Mouse (Mus musculus): ENCODE data around the gene Art4. TPM values are rescaled to one million over a fixed set of nuclear protein-coding genes. Genes with fewer than 3 reads are reported as not detected.
"Not testable (repeated sequence)": the region's sequence is repeated elsewhere in the genome, so short reads cannot be mapped to it uniquely, and the experiment has no call there.

Art4 gene
- total RNA-seq (2021): not detected
- long read RNA-seq, experiment 1: 0 reads
- long read RNA-seq, experiment 2: 0 reads

- no peak for DNase-seq (ENCODE audit: low spot score)
Observed at GRCm38 (mm10) chr6:136857186-136857872, at the start of gene Art4. Art4 (minus strand) TSS chr6:136857733.

- peak; percentile 51 for DNase-seq (ENCODE audit: low spot score)
Observed at GRCm38 (mm10) chr6:136906937-136907293, 49.4 kb upstream of the Art4 start.

GRCm38 (mm10) chr6:136906283-136906936, 48.9 kb upstream of the Art4 start:
- DNase-seq (ENCODE audit: low spot score): no peak

GRCm38 (mm10) chr6:136903885-136904470, 46.4 kb upstream of the Art4 start:
- DNase-seq (ENCODE audit: low spot score): no peak

GRCm38 (mm10) chr6:136902527-136902926, 45.0 kb upstream of the Art4 start:
- DNase-seq (ENCODE audit: low spot score): no peak

- no peak for DNase-seq (ENCODE audit: low spot score)
Observed at GRCm38 (mm10) chr6:136901010-136901409, 43.5 kb upstream of the Art4 start.

- no peak for DNase-seq (ENCODE audit: low spot score)
Observed at GRCm38 (mm10) chr6:136900369-136901009, 43.0 kb upstream of the Art4 start.

GRCm38 (mm10) chr6:136898954-136899353, 41.4 kb upstream of the Art4 start:
- DNase-seq (ENCODE audit: low spot score): no peak

GRCm38 (mm10) chr6:136898222-136898621, 40.7 kb upstream of the Art4 start:
- DNase-seq (ENCODE audit: low spot score): no peak

GRCm38 (mm10) chr6:136897789-136898188, 40.3 kb upstream of the Art4 start:
- peak; percentile 25 for DNase-seq (ENCODE audit: low spot score)

GRCm38 (mm10) chr6:136894532-136895339, 37.2 kb upstream of the Art4 start:
- peak; percentile 25 for DNase-seq (ENCODE audit: low spot score)

- no peak for DNase-seq (ENCODE audit: low spot score)
Observed at GRCm38 (mm10) chr6:136892002-136892401, 34.5 kb upstream of the Art4 start.

- no peak for DNase-seq (ENCODE audit: low spot score)
Observed at GRCm38 (mm10) chr6:136889554-136889953, 32.0 kb upstream of the Art4 start.

GRCm38 (mm10) chr6:136889067-136889466, 31.5 kb upstream of the Art4 start:
- no peak for DNase-seq (ENCODE audit: low spot score)

GRCm38 (mm10) chr6:136887854-136888253, 30.3 kb upstream of the Art4 start:
- peak; percentile 53 for DNase-seq (ENCODE audit: low spot score)

GRCm38 (mm10) chr6:136884766-136885165, 27.2 kb upstream of the Art4 start:
- DNase-seq (ENCODE audit: low spot score): not testable (repeated sequence)

GRCm38 (mm10) chr6:136883961-136884360, 26.4 kb upstream of the Art4 start:
- DNase-seq (ENCODE audit: low spot score): no peak

GRCm38 (mm10) chr6:136883431-136883915, 25.9 kb upstream of the Art4 start:
- DNase-seq (ENCODE audit: low spot score): peak; percentile 32

- no peak for DNase-seq (ENCODE audit: low spot score)
Observed at GRCm38 (mm10) chr6:136881678-136882077, 24.1 kb upstream of the Art4 start.

GRCm38 (mm10) chr6:136875670-136876069, 18.1 kb upstream of the Art4 start, which contains the start of gene Mgp:
Mgp (minus strand) TSS chr6:136875823.
- peak; percentile 28 for DNase-seq (ENCODE audit: low spot score)

GRCm38 (mm10) chr6:136874599-136874998, 17.1 kb upstream of the Art4 start:
- no peak for DNase-seq (ENCODE audit: low spot score)

Measured in gastrocnemius, adult 18-20 months (tissue).